Mouse (Mus musculus) activated CD4-positive, CD25-positive, alpha-beta regulatory T cell, adult 4 months (primary cell): Measurements from ENCODE around the gene Gm10271. TPM values are rescaled to one million over a fixed set of nuclear protein-coding genes. Genes with fewer than 3 reads are reported as not detected.

Source experiments
- ATAC-seq: one replicate; pipeline ENCODE4 v1.8.0; 2017
- polyA plus RNA-seq, 2 experiments: library from polyadenylated mRNA; unstranded; fragments of 100-300 nt; shearing (Covaris generic); gene quantifications; one replicate each; pipeline ENCODE4 v1.2.1; 2017

Gm10271 gene
- not detected for polyA plus RNA-seq

- no peak for ATAC-seq
These were observed at the start of gene Gm10271 for GRCm38 (mm10) chr10:116972509-116972908. Gm10271 (minus strand) TSS chr10:116972609.

- ATAC-seq = no peak
These were observed 48.8 kb upstream of the Gm10271 start for GRCm38 (mm10) chr10:117021020-117021754.

- no peak for ATAC-seq
These were observed 46.0 kb upstream of the Gm10271 start for GRCm38 (mm10) chr10:117018281-117018840.

GRCm38 (mm10) chr10:117014565-117014964, 42.2 kb upstream of the Gm10271 start:
- no peak for ATAC-seq

DNA sequence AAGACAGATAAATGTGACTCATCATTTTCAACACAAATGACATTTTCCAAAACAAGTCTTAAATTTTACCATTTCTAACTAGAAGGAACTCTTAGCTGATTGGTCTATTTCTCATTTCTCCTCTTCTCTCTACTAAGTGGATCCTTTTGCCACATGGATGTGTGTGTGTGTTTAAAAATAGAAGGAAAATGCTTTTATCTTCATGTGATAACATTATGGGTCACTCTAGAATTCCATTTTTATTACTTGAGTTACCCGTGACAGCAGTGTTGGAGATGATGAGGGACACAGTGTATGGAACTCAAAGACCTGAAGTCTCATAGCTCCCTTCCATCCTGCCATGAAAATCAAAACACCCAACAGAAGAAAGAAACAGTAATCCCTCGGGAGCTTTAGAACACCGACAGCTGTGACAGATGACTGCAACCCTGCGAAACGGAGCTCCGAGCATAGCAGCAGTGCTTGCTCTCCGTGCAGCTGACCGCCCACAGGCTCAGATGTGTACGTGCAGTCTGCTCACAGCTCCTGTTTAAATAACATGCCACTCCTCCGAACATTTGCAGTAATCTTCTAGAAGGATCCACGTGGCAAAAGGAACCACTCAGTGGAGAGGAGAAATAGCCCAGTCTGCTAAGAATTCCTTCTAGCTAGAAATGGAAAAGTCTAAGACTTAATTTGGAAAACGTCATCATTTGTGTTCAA, 41.4 kb upstream of the Gm10271 start:
- no peak for ATAC-seq

- no peak for ATAC-seq
These were observed 38.6 kb upstream of the Gm10271 start for GRCm38 (mm10) chr10:117011047-117011446.

GRCm38 (mm10) chr10:117009691-117010090, 37.3 kb upstream of the Gm10271 start:
- no peak for ATAC-seq

- no peak for ATAC-seq
These were observed 33.5 kb upstream of the Gm10271 start for GRCm38 (mm10) chr10:117005707-117006464.

DNA sequence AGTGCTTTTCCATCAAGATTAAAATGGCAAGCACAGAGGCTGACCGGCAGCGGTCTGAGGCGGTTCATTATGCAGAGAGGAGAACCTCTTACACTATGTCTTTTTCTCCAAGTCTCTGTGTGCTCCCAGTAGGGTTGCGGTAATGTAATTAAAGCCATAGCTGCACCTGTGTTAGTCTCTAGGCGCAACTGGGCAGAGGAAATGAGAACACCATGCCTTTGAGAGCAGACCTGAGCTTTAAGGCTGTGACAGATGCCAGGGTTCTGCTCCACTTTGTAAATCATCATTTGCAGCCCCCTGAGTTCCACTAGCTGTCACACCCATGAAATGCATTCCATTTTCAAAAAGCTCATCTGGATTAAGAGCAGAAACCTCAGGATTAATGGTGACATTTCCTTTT, 32.3 kb upstream of the Gm10271 start:
- ATAC-seq = no peak

GRCm38 (mm10) chr10:117000975-117001374, 28.6 kb upstream of the Gm10271 start:
- ATAC-seq = no peak

GRCm38 (mm10) chr10:116998716-116999455, 26.5 kb upstream of the Gm10271 start:
- no peak for ATAC-seq

DNA sequence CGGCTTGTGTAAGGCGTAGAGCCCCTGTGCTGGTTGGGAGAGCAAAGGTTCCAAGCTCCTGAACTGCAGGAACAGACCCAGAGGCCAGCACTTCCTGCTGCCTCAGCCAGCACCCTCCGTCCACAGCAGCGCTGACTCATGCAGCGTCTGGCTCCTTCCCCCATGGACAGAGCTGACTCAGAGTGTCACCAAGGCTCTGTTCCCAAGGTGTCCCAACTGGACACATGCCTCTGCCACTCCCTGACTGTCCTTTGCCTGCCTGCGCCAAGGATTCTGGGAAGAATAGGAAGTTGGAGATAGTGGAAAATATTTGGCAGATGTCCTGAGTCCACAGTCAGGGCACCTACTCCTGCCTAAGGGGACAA, 23.8 kb upstream of the Gm10271 start:
- no peak for ATAC-seq

- ATAC-seq = no peak
These were observed 23.3 kb upstream of the Gm10271 start for GRCm38 (mm10) chr10:116995584-116996235.

GRCm38 (mm10) chr10:116995162-116995561, 22.8 kb upstream of the Gm10271 start:
- ATAC-seq = no peak

DNA sequence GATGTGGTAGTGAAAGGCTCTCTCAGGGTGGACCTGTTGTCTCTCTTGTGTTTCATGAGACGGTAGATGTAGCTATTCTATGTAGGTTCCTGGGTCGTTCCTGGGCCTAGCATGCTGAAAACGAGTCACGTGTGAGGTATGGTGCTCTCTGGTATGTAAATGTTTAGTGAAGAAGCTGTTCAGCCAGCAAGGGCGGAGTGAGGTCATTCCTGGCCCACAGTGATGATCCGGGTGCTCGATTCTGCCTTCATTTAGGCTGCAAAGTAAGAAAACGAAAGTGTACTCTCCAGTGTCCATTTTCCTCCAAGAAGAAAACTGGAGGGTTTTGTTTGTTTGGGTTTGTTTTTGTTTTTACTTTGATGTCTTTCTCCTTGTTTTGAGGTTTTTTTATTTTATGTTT, 21.6 kb upstream of the Gm10271 start:
- ATAC-seq = no peak

- ATAC-seq = no peak
These were observed 14.1 kb upstream of the Gm10271 start, which contains the start of gene Best3 for GRCm38 (mm10) chr10:116986264-116987082. Best3 (plus strand) TSS chr10:116986314.

DNA sequence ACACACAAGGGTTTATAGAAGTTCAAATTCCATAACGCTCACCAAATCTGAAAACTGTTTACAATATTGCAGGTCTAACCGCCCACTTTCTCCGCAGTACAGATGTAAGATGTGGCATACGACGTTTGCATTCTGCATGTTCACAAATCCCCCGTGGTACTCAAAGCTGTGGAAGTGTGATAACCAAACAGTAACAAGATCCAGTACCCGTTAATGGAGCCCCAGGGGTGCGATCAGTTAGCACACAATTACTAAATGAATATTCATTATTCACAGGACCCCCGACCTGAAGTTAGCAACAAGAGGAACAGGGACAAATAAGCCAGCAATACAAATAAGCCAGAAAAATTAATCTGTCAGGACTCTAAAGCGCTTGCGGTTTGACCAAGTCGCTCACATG, 12.4 kb upstream of the Gm10271 start:
- no peak for ATAC-seq

- ATAC-seq = no peak
These were observed 10.1 kb upstream of the Gm10271 start for GRCm38 (mm10) chr10:116982526-116982925.

- ATAC-seq = no peak
These were observed 8.5 kb upstream of the Gm10271 start for GRCm38 (mm10) chr10:116980888-116981287.

- no peak for ATAC-seq
These were observed 7.9 kb upstream of the Gm10271 start for GRCm38 (mm10) chr10:116980273-116980672.

- ATAC-seq = no peak
These were observed 6.4 kb upstream of the Gm10271 start for GRCm38 (mm10) chr10:116978841-116979240.
